Comparison of ENCODE assay signal across 21 mouse cellular contexts in genomic region chr3:27511765-27512164, GRCm38 (mm10).
A peak's percentile ranks its signal among the peaks of the same experiment; 100 is the strongest.
DNase-seq lines count a peak whose midpoint lies in the region; ATAC-seq lines count a peak whose summit lies in the region.
"Had no signal": no experiment of that assay in that cellular context is flagged by ENCODE, and none has a peak within 500 bp of the region (broad histone marks: within the 10 kb centered on the region; RNA-seq: fewer than 3 reads in every experiment).

No protein-coding gene starts in this region.

- peaks cover 26% of the 10 kb centered on the region for H3K36me3 ChIP-seq in embryonic facial prominence, embryonic 13.5 days
- H3K36me3 ChIP-seq in embryonic facial prominence, embryonic 10.5 days (replicated peaks): peaks cover 9% of the 10 kb centered on the region
- peaks cover 16% of the 10 kb centered on the region; the same call in 1 of the 2 replicates for H3K36me3 ChIP-seq in kidney, embryonic 14.5 days (ENCODE audit: control insufficient read depth, insufficient read depth, low read length)
- no peaks in the 10 kb centered on the region for H3K36me3 ChIP-seq in midbrain, embryonic 11.5 days (ENCODE audit: control insufficient read depth, insufficient read depth, low read length)
- no peaks in the 10 kb centered on the region for H3K36me3 ChIP-seq in midbrain, embryonic 14.5 days (ENCODE audit: control insufficient read depth, insufficient read depth, low read length)
- H3K36me3 ChIP-seq in forebrain, embryonic 11.5 days (ENCODE audit: control insufficient read depth, insufficient read depth, low read length): no peaks in the 10 kb centered on the region
- H3K36me3 ChIP-seq: forebrain, embryonic 15.5 days; hindbrain, embryonic 15.5 days had no signal

- no peak overlapping the region for H3K9ac ChIP-seq in embryonic facial prominence, embryonic 13.5 days
- H3K9ac ChIP-seq in kidney, embryonic 14.5 days (ENCODE audit: low read depth, low read length): no peak overlapping the region
- no peak overlapping the region for H3K9ac ChIP-seq in midbrain, embryonic 11.5 days (ENCODE audit: low read length)
- H3K9ac ChIP-seq in midbrain, embryonic 14.5 days (replicated peaks; ENCODE audit: low read length): no peak overlapping the region
- no peak overlapping the region for H3K9ac ChIP-seq in forebrain, embryonic 11.5 days (ENCODE audit: low read length)
- H3K9ac ChIP-seq: embryonic facial prominence, embryonic 15.5 days; forebrain, embryonic 15.5 days; heart, embryonic 12.5 days; hindbrain, embryonic 15.5 days had no signal

- no peaks in the 10 kb centered on the region for H3K27me3 ChIP-seq in embryonic facial prominence, embryonic 13.5 days
- no peaks in the 10 kb centered on the region for H3K27me3 ChIP-seq in embryonic facial prominence, embryonic 10.5 days (replicated peaks; ENCODE audit: low read depth, poor library complexity, severe bottlenecking)
- H3K27me3 ChIP-seq in kidney, embryonic 14.5 days (ENCODE audit: control insufficient read depth, insufficient read depth, low read length): no peaks in the 10 kb centered on the region
- no peaks in the 10 kb centered on the region for H3K27me3 ChIP-seq in midbrain, embryonic 11.5 days (ENCODE audit: control insufficient read depth, insufficient read depth, low read length)
- H3K27me3 ChIP-seq in midbrain, embryonic 14.5 days (ENCODE audit: control insufficient read depth, insufficient read depth, low read length): no peaks in the 10 kb centered on the region
- no peaks in the 10 kb centered on the region for H3K27me3 ChIP-seq in forebrain, embryonic 11.5 days (ENCODE audit: control insufficient read depth, insufficient read depth, low read length)
- H3K27me3 ChIP-seq: embryonic facial prominence, embryonic 15.5 days; forebrain, embryonic 15.5 days; heart, embryonic 12.5 days; hindbrain, embryonic 15.5 days had no signal

- ATAC-seq in embryonic facial prominence, embryonic 13.5 days (ENCODE audit: insufficient number of reproducible peaks, insufficient read depth, low FRiP score, low TSS enrichment, low read depth): peak; percentile 29; the same call in 1 of the 2 replicates
- ATAC-seq in kidney, embryonic 14.5 days (ENCODE audit: low FRiP score, low TSS enrichment): 0 out of 2 replicates have a peak, but pooled peaks have one; percentile 39
- ATAC-seq in midbrain, embryonic 11.5 days (ENCODE audit: low FRiP score): no peak
- no peak for ATAC-seq in midbrain, embryonic 14.5 days (ENCODE audit: low FRiP score, low TSS enrichment)
- no peak for ATAC-seq in forebrain, embryonic 11.5 days (replicated peaks; ENCODE audit: low FRiP score)
- ATAC-seq: CD4-positive, CD25-positive, alpha-beta regulatory T cell, adult 4 months; forebrain, embryonic 15.5 days had no signal

- H3K9me3 ChIP-seq in embryonic facial prominence, embryonic 13.5 days: no peaks in the 10 kb centered on the region
- H3K9me3 ChIP-seq in embryonic facial prominence, embryonic 10.5 days: no peaks in the 10 kb centered on the region
- no peaks in the 10 kb centered on the region for H3K9me3 ChIP-seq in kidney, embryonic 14.5 days (ENCODE audit: control insufficient read depth, low read length)
- no peaks in the 10 kb centered on the region for H3K9me3 ChIP-seq in midbrain, embryonic 11.5 days (ENCODE audit: control insufficient read depth, low read length)
- no peaks in the 10 kb centered on the region for H3K9me3 ChIP-seq in midbrain, embryonic 14.5 days (ENCODE audit: control insufficient read depth, low read length)
- no peaks in the 10 kb centered on the region for H3K9me3 ChIP-seq in forebrain, embryonic 11.5 days (ENCODE audit: control insufficient read depth, low read length)
- H3K9me3 ChIP-seq: embryonic facial prominence, embryonic 15.5 days; forebrain, embryonic 10.5 days; forebrain, embryonic 15.5 days; heart, embryonic 12.5 days; hindbrain, embryonic 15.5 days had no signal

- no peak overlapping the region for H3K27ac ChIP-seq in embryonic facial prominence, embryonic 13.5 days
- H3K27ac ChIP-seq in embryonic facial prominence, embryonic 10.5 days (replicated peaks): no peak overlapping the region
- H3K27ac ChIP-seq in kidney, embryonic 14.5 days (ENCODE audit: low read depth, low read length): no peak overlapping the region
- no peak overlapping the region for H3K27ac ChIP-seq in midbrain, embryonic 11.5 days (ENCODE audit: low read depth, low read length)
- H3K27ac ChIP-seq in midbrain, embryonic 14.5 days (replicated peaks; ENCODE audit: low read depth, low read length): no peak overlapping the region
- H3K27ac ChIP-seq in forebrain, embryonic 11.5 days (ENCODE audit: low read depth, low read length): no peak overlapping the region
- H3K27ac ChIP-seq: embryonic facial prominence, embryonic 15.5 days; forebrain, embryonic 10.5 days; forebrain, embryonic 15.5 days; hindbrain, embryonic 15.5 days had no signal

- no peak overlapping the region for H3K4me3 ChIP-seq in embryonic facial prominence, embryonic 13.5 days
- H3K4me3 ChIP-seq in embryonic facial prominence, embryonic 10.5 days: no peak overlapping the region
- no peak overlapping the region for H3K4me3 ChIP-seq in kidney, embryonic 14.5 days (ENCODE audit: low read length)
- no peak overlapping the region for H3K4me3 ChIP-seq in midbrain, embryonic 11.5 days (ENCODE audit: low read depth, low read length)
- H3K4me3 ChIP-seq in midbrain, embryonic 14.5 days (replicated peaks; ENCODE audit: low read depth, low read length): no peak overlapping the region
- H3K4me3 ChIP-seq in forebrain, embryonic 11.5 days (ENCODE audit: low read depth, low read length): no peak overlapping the region
- H3K4me3 ChIP-seq: embryonic facial prominence, embryonic 15.5 days; erythroblast, embryonic 14.5 days; forebrain, embryonic 10.5 days; forebrain, embryonic 15.5 days; heart, embryonic 12.5 days; hindbrain, embryonic 15.5 days had no signal

- WGBS in embryonic facial prominence, embryonic 13.5 days: 70% methylated on average over 10 of the region's 10 CpGs
- WGBS in embryonic facial prominence, embryonic 10.5 days: 83% methylated on average over 10 of the region's 10 CpGs
- 48% methylated on average over 10 of the region's 10 CpGs for WGBS in kidney, embryonic 14.5 days
- WGBS in midbrain, embryonic 11.5 days: 84% methylated on average over 10 of the region's 10 CpGs
- WGBS in midbrain, embryonic 14.5 days: 74% methylated on average over 10 of the region's 10 CpGs
- 87% methylated on average over 10 of the region's 10 CpGs for WGBS in forebrain, embryonic 11.5 days

- DNase-seq in embryonic facial prominence, embryonic 10.5 days (ENCODE audit: low spot score): no peak
- DNase-seq in kidney, adult 11 months: no peak
- DNase-seq in midbrain, embryonic 11.5 days (ENCODE audit: low spot score, missing footprints): peak; percentile 82
- DNase-seq in midbrain, embryonic 14.5 days: no peak
- DNase-seq in forebrain, embryonic 11.5 days (ENCODE audit: low spot score): no peak
- DNase-seq: adrenal gland, postnatal 10 days; B cell, adult 2 months; cerebellum, adult 11-12 months; cerebellum, adult 9-11 months; cerebellum, postnatal 36 days; gastrocnemius, postnatal 25 days; heart, postnatal 36 days had no signal

- H3K4me2 ChIP-seq in embryonic facial prominence, embryonic 13.5 days: no peak overlapping the region
- H3K4me2 ChIP-seq in kidney, embryonic 14.5 days (replicated peaks; ENCODE audit: low read depth, low read length): no peak overlapping the region
- H3K4me2 ChIP-seq in midbrain, embryonic 11.5 days: no peak overlapping the region
- no peak overlapping the region for H3K4me2 ChIP-seq in midbrain, embryonic 14.5 days (ENCODE audit: low read length)
- H3K4me2 ChIP-seq in forebrain, embryonic 11.5 days (ENCODE audit: low read depth, low read length, severe bottlenecking): no peak overlapping the region
- H3K4me2 ChIP-seq: embryonic facial prominence, embryonic 15.5 days; forebrain, embryonic 15.5 days; heart, embryonic 12.5 days; hindbrain, embryonic 15.5 days had no signal

- peaks cover 12% of the 10 kb centered on the region; the same call in 1 of the 2 replicates for H3K4me1 ChIP-seq in embryonic facial prominence, embryonic 13.5 days
- peaks cover 8% of the 10 kb centered on the region; the same call in 1 of the 2 replicates for H3K4me1 ChIP-seq in embryonic facial prominence, embryonic 10.5 days
- no peaks in the 10 kb centered on the region for H3K4me1 ChIP-seq in kidney, embryonic 14.5 days (ENCODE audit: control insufficient read depth, insufficient read depth, low read length)
- H3K4me1 ChIP-seq in midbrain, embryonic 11.5 days (ENCODE audit: control insufficient read depth, insufficient read depth, low read length): no peaks in the 10 kb centered on the region
- H3K4me1 ChIP-seq in midbrain, embryonic 14.5 days (ENCODE audit: control insufficient read depth, insufficient read depth, low read length): no peaks in the 10 kb centered on the region
- no peaks in the 10 kb centered on the region for H3K4me1 ChIP-seq in forebrain, embryonic 11.5 days (replicated peaks; ENCODE audit: control insufficient read depth, insufficient read depth, low read length)
- H3K4me1 ChIP-seq: forebrain, embryonic 10.5 days; forebrain, embryonic 15.5 days; hindbrain, embryonic 15.5 days had no signal

Comparison
In these comparisons a context has a peak if more than half of its experiments do, and no peak if none do; other contexts are left out.
1. ATAC-seq: peak in embryonic facial prominence, embryonic 13.5 days (single experiment) and kidney, embryonic 14.5 days (single experiment); none in midbrain, embryonic 11.5 days (single experiment), midbrain, embryonic 14.5 days (single experiment) and forebrain, embryonic 11.5 days (single experiment).